Mouse (Mus musculus) kidney, adult 8-10 months (tissue): ENCODE results near the gene Wrnip1.

Experiments
- DNase-seq, 2 experiments: peaks; one replicate each; pipeline ENCODE4 v3.0.0; 2022

The Wrnip1 gene

DNA sequence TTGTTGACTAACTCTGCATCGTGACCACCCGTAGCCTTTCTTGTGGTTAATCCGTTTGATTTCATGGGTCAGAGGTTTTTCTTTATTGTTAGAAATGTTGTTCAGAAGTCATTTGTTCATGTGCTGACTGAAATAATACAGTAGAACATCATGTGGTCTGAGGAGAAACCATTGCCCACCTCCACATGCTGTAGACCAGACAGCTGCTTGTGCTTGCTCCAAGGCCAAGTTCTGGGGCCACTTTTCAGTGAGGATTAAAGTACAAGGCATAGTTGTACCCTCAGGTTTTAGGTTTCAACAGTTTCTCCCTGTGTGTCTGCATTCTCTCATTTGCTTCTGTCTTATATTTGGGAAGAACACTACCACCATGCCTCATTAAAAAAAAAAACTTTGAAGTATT, 5.8 kb downstream of the Wrnip1 start:
- no peak for DNase-seq

DNA sequence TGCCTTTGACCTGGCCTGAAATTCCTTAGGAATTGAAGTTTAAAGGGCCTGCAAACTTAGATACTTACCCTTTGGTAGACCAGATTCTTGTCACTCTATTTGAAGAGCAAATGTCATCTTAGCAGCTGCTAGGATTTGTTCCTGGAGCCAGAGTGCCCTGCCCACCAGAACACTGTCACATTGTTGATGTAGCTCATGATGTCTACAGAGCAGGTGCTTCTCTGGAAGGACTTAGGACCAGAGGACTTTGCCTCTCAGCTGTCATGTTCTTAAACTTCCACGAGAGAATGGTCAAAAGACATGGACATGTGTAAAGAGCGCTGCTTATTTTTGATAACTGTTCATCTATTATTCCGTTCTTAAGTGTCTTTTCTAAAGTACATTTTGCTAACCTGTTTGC, 17.4 kb downstream of the Wrnip1 start:
- no peak for DNase-seq

DNA sequence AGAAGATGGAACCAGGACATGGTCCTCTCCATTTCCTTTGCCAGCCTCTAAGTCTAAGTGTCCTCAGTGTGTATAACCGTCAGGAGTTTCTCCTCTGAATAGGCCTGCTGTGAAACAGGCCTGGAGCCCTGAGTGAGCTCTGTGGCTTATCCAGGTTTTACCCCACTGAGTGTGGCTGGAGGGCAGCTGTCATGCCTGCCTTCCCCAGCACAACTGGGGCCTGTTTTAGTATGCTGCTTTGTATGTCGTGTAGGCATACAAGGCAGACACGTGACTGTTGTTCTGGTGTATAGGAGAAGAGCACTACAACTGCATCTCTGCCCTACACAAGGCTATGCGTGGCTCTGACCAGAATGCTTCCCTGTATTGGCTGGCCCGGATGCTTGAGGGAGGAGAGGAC, 18.1 kb downstream of the Wrnip1 start:
- no peak for DNase-seq

DNA sequence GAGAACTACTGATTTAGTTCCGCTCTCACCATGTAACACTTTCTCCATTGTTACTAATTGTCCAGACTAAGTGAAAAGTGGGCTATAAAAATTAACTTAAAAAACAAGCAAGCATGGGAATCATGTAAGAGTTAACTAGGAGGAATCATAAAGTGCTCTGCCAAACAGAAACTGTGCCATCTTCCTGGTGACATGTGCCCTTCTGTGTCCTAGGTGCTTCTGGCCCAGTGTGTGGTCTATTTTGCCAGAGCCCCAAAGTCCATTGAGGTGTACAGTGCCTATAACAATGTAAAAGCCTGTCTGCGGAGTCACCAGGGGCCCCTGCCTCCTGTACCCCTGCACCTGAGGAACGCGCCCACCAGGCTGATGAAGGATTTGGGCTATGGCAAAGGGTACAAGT, 19.8 kb downstream of the Wrnip1 start:
- DNase-seq = no peak

DNA sequence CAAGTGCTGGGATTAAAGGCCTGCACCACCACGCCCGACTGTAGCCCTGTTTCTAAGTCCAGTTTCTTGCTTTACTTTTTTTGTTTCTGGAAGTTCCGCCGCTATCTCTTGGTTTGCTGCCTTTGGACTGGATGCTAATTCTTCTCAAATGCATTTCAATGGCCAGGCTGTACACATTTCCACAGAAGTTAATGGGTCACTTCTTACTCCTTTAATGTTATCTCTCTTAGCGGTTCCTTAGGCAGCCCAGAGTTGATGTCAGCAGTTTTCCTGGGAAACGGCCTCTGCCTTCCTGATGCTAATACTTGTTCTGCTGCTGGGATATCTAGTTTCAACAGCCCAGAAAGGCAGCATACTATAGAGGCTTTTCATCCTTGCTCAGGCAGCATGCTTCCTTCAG, 21.3 kb downstream of the Wrnip1 start:
- DNase-seq = no peak

DNA sequence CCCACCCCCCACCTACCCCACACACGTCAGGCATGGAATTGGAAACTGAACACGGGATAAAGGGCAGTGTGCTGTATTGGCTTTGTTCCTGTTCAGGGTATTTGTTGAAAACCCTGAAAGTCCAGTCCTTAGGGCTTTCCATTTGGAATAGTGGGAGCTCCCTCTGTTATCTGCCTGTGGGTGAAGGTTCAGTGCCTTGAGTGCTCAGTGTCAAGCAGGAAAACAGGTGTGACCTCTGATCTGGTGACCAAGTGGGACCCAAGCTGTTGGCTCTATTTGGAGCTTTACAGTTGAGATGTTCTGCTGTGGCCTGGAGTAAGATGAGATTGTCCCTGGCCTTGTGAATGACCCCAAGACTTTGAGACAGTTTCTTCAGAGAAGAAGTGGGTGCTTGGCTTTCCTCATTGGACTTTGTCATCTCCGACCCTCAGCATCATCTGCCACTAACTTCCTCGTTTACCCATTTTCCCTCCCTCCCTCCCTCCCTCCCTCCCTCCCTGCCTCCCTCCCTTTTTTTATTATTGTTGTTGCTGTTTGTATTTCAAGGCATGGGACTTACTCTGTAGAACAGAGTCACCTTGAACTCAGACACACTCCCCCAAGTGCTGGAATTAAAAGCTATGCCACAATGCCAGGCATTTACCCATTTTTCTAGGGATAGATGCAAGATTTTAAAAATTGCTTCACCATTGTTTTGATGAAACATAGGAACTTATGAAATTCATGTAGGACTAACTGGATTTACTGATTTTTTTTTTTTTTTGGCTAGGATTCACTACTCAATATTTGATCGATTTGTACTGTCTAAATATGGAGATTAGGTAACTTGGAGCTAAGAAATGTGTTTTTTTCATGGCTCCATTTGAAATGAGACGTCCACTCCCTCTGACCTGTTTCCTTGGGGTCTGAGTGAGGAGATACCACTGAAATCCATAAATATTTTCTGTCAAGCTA, 22.8 kb downstream of the Wrnip1 start:
- no peak for DNase-seq

DNA sequence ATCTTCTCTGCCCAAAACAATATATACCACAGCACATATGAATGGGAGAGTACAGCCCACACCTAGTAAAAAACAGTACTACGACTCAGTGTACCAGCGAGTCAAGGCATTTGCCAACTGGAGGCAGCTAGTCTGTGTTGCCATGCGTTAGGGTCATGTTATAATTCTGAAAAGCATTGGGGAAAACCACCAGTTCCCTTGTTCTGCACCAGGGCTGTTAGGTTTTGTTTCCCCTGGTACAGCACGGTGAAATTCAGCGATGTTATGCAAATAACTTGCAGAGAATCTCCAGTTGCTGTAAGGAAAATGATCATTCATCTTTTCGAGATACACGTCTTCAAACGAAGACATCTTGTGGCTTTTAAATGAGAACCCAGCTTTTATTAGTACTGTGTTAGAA, 23.7 kb downstream of the Wrnip1 start:
- no peak for DNase-seq

DNA sequence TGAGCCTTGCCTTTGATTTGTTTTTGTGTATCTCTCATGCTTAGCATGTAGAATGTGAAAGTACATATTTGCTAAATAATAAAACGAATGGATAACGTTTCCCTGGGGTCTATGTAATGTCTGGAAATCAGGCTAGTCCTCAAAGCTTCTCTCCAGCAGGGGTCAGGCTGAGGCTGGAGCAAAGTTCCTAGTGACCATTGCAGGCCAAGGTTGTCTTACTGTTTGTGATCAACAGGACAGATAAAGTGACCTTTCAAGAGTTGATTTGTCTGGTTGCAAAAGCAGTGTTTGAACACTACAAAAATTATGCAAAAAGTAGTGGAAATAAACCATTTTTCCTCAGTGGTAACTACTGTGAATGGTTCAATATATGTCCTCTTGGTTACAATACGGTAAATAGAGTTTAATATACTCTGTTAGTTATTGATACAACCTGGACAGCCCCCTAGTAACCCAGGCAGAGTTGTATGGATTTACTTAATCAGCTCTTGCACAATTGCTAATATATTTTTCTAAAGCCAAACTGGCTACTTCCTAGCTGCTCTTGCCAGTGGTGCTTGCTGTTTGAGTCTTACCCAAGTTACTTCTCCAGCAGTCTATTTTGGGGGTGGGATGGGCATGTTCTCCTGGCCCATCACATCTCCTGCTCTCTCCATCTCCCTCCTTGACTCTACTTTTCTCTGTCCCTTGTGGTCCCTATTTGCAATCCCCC, 25.4 kb downstream of the Wrnip1 start:
- DNase-seq = no peak

DNA sequence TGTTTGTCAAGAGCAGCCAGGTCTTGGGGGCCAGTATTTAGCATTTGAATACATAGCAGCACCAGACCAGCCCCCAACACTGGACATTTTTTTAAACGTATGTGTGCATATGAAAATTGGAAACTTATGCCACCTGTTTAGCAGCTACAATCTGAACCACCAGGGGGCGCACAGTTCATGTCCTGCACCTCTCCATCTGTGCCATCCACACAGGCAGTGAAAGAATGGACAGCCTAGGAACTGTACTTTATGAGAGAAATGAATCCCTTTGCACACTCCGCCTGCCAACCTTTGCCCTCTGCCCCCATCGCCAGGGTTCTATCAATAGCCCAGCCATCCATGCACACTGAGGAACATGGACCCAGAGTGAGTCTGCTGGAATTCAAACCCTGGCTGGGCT, 26.1 kb downstream of the Wrnip1 start:
- peak in 1 of 2 experiments; percentile 67 for DNase-seq

DNA sequence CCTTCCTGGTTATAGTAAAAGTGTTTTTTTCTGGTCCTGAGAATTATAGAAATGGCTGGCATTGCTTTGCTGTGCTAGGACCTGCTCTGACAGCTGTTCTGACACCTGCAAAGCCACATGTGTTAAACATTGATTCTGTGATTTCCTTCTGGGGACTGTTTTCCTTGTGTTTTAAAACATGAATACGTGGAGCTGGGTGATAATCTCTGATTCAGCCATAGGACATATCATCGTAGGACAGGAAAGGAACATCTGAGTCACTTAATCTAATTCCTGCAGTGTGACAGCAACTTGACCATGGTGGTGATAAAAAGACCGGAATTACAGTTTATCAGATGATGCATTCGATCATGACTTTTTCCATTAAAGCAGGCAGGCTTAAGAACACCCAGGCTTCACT, 27.0 kb downstream of the Wrnip1 start:
- no peak for DNase-seq

DNA sequence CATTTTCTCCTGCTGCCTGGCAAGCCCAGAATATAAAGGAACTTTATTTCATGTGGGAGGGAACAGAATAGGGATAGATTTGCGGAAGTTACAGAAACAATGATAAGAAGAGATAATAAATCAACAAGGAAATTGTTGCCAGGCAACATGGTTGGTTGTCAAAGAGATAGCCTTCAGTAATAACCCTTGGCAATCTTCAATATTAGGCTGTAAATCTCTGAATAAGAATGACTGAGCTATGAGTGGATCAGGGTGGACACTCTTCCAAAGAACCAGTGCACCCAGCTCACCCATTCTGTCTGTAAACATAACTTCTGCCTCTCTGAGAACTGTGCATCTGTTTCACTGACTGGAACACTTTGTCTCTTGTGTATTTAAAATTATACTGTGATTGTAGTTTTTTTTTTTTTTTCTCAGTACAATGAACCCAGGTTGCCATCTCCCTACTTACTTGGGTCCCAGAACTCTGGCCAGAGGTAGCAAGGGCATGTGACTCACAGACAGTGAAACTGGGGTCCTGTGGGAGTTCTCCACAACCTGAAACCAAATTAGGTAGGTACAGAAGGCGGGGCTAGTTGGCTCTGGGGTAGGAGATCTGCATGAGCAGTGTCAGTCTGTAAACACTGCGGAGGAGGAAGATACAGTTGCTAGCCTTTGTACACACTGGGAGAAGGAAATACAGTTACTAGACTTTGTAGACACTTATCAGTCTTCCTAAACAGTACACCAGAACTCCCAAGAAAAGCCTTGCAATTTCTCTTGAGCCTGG, 29.9 kb downstream of the Wrnip1 start:
- no peak for DNase-seq

DNA sequence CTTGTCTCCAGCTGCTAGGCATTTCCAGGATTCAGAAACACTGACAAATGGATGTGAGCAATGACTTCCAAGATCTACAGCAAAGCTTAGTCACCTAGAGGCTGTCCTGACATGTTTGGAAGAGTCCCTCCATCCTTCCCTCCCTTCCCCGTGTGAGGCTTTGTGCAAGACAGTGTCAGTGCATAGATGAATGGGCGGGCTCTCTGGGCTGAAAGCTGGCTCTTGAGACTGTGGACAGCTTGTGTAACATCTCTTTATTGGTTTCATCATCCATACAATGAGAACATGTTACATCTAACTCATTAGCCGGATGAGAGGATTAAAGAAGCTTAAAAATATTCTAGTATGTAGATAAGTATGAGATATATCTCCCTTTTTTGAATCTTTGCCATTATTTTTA, 30.9 kb downstream of the Wrnip1 start:
- DNase-seq = no peak

DNA sequence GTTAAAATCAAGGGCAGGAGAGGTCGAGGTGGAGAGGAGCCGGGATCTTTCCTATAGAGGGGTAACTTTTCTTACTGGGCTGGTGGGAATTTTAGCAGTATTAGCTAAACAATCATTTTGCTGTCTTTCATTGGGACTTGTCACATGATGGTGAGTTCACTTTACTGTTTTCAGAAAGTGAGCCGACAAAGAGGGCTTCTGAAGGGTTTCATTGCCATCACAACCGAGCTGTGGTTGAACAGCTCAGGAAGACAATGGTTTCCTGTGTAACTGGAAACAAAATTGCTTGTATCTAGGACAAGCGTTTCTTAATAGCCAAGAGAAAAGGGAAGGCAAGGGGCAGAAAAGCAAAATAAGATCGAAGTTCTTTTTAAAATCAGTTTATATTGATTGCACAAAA, 31.4 kb downstream of the Wrnip1 start:
- no peak for DNase-seq

DNA sequence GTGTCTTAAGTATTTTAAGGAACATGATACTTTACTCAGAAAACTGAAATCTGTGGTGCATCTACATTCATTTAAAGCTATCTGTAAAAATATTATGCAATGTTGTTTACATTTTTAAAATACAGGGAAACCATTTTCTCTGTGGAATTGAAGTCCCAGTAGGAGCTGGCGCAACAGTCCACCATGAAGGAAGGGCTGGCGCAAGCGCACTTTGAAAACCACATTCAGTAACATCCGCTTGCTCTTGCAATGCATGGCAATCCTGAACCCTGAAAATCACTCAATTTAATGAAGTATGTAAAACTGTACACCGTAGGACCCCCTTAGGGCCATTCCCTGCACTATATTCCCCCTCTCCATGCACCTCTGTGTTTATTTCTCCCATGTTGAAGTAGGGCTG, 32.7 kb downstream of the Wrnip1 start:
- no peak for DNase-seq

DNA sequence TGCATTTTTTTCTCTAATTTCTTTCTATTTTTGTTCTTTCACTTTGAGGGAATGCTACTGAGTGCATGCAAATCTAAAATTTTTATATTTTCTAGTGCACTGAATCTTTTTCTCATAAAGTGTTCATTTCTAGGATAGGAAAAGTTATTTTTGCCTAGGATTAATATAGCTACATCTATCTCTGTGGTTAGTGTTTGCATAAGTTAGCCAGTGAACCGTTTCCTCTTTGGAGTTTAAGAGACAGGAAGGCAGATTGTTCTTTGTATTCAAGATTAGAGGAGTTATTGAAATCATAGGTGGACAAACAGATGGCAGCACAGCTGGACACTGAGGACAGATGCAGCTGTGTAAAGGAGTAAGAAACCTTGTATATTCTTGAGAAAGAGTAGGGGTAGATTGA, 37.5 kb downstream of the Wrnip1 start:
- DNase-seq = no peak

DNA sequence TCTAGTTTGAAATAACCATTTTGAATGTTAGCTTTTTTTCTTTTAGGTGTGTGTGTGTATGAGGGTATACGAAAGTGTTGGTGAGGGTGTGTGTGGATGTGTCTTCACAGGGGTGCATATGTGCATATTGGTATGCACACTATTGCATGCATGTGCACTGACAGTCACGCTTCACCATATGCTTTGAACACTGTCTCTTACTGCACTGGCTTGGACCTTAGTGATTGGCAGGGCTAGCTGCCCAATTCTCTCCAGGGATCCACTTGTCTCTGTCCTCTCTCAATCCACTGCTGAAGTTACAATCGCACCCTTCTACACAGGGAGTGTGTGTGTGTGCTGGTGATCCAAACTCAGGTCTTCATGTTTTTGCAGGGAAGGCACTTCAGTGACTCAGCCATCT, 39.5 kb downstream of the Wrnip1 start:
- DNase-seq = no peak

DNA sequence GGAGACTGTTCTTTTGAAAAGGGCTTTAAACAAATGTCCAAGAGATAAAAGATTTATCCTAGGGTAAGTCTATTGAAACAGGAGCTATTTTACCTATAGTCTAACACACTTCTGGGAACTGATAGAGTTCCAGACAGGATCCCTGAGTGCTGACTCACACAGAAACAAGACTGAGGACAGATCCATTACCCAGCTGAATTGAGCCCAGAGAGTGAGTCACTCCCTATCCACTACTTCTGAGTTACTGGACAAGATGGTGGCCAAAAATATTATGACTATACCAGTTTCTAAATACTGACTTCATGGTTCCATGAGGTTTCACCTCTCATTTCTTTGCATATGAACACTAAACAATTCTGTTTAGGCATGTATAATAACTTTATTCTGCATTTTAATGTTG, 44.4 kb downstream of the Wrnip1 start:
- DNase-seq = no peak

DNA sequence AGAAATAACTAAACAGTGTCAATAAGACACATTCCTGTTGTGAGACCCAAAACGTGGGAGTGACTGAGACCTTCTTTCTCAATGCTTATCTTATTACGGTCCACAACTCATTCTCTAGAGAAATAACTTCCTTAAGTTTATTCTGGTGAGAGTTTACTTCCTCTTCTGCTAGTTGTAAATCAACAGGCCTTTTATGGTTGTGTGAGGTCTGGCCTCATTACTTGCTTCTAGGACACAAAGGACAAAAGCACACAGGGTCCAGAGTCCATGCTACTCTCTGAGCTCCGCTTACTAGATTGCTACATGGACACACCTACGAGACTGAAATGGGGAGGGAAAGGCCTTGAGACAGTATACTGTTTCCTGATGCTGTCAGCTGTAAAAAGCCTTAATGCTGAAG, 47.3 kb downstream of the Wrnip1 start:
- peak; percentile 49 to 57 for DNase-seq

DNA sequence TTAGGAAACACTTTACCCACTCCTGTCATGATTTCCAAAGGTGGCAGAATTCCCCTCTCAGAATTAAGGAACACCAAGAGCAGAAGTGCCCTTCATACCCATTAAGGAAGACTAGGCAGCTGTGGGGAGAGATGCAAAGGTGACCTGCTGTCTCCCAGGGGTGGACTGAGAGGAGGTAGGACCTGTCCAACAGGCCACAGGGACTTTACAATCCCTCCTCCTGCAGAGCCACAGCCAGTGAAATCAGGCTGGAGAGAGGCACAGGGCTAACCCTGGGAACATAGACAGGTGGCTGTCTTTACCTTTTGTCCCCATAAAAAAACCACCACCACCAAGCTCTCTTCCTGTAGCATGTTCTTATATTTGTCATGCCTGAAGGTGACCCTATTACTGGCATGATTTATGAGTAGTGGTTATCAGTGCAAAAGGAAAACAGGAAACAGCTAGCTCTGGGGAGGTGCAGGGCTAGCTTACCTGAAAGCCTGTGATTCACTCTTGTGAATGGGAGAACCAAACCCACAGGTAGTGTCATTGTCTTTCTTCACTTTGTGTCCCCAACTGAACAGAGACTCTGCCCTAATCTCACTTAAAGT, 47.8 kb downstream of the Wrnip1 start:
- DNase-seq = no peak

DNA sequence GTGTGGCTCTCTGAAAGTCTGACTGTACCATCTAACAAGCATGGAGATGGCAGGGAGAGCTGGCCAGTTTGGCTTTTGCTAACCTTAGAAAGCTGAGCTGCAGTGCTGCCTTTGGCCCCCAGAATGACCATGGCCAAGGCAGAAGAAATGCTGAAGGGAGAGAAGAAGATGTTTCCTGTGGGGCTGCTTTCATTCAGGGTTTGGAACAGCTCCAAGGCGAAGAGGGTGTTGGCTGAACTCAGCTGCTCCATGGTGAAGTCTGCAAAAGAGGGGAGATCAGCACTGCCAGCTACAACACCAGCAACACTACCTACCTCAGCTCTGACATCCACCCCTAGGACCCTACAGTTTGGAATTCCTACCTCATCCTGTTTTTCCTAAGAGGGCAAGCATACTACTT, 48.3 kb downstream of the Wrnip1 start:
- DNase-seq = no peak

DNA sequence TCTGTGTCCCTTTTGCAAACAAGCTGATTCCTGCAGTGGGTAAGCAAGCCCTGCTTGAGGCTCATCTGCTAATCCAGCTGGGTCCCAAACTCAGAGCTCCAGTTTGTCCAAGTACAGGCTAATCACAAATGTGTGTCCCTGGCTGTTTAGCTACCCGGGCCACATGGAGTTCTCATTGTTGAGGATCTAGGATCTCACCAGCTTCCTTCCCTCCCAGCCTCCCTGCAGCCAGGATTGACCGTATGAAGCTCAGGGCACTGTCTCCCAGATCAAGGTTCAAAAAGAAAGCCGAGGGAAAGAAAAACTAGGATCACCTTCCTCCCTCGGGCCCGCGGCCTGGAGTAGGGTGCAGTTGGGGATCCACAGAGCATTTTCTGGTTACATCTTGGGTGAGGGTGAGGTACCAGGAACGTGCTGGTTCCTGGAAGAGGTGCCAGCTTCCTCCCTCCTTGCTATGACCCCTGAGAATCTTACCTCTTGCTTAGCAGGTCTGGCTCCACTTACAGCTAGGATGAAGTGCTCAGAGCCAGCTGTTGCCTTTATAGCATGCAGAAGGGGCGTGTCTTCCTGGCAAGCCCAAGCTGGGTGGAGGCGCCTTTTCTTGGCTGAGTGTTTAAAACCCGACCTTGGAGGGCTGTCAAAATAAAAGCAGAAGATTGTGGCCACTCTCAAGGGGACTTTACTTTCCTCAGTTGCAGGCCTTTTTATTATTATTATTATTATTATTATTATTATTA, 49.0 kb downstream of the Wrnip1 start, which contains the start of gene Serpinb1a:
TSS of gene Serpinb1a (minus strand) at position 518 of the 737 bp plus-strand sequence.
- peak; percentile 44 for DNase-seq

DNA sequence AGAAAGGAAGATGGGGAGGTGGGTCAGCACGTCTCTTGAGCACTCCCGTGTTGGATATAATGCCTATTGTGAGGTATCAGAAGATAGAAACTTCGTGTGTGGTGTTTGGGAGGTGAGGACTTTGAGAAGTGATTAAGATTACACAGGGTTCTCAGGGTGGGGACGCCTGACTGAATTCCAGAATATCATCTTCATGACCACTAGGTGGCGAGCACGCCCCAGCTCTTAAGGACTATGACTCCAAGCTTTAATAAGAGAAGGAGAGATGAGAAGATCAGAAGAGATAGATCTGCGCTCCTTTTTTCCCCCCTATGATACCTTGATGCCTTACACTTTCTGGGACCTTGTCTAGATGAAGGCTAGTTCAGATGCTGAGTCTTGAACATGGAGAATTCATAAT, 50.1 kb downstream of the Wrnip1 start:
- DNase-seq = peak; percentile 26 to 54
